In genomic region chr14:11157741-11158140, GRCm38 (mm10) we compare ENCODE assay signal across 24 mouse cellular contexts.
"Had no signal": no experiment of that assay in that cellular context is flagged by ENCODE, and none has a peak within 500 bp of the region (broad histone marks: within the 10 kb centered on the region; RNA-seq: fewer than 3 reads in every experiment).

No protein-coding gene starts in this region.

- H3K9me3 ChIP-seq: limb, embryonic 12.5 days; limb, embryonic 15.5 days; liver, embryonic 12.5 days; liver, embryonic 15.5 days; midbrain, embryonic 12.5 days; midbrain, embryonic 15.5 days; neural tube, embryonic 12.5 days; neural tube, embryonic 15.5 days had no signal

- H3K27ac ChIP-seq: hindbrain, embryonic 14.5 days; hindbrain, postnatal 0 days; layer of hippocampus, adult 2 months; limb, embryonic 12.5 days; limb, embryonic 15.5 days; liver, embryonic 12.5 days; liver, embryonic 15.5 days; midbrain, embryonic 12.5 days; midbrain, embryonic 15.5 days; neural tube, embryonic 12.5 days; neural tube, embryonic 15.5 days; stomach, postnatal 0 days had no signal

- ATAC-seq: hindbrain, postnatal 0 days; liver, embryonic 12.5 days; midbrain, embryonic 15.5 days had no signal

- H3K4me1 ChIP-seq: liver, embryonic 12.5 days; liver, embryonic 15.5 days; midbrain, embryonic 12.5 days; neural tube, embryonic 12.5 days had no signal

- H3K4me3 ChIP-seq: layer of hippocampus, adult 2 months; limb, embryonic 12.5 days; limb, embryonic 15.5 days; liver, embryonic 12.5 days; liver, embryonic 15.5 days; midbrain, embryonic 12.5 days; midbrain, embryonic 15.5 days; neural tube, embryonic 12.5 days; neural tube, embryonic 15.5 days had no signal

- H3K36me3 ChIP-seq: limb, embryonic 12.5 days; limb, embryonic 15.5 days; liver, embryonic 12.5 days; liver, embryonic 15.5 days; midbrain, embryonic 12.5 days; midbrain, embryonic 15.5 days; neural tube, embryonic 12.5 days; neural tube, embryonic 15.5 days had no signal

- DNase-seq: layer of hippocampus, adult 9-11 months; layer of hippocampus, postnatal 36 days; left cerebral cortex, postnatal 4 days; lung, adult 2 months; lung, postnatal 14 days; lung, postnatal 4 days; right cerebral cortex, adult 18-20 months; right cerebral cortex, postnatal 14 days; right cerebral cortex, postnatal 4 days; thymus, adult 2 months; thymus, postnatal 14 days; thymus, postnatal 4 days had no signal

- H3K4me2 ChIP-seq: hindbrain, embryonic 14.5 days; limb, embryonic 12.5 days; limb, embryonic 15.5 days; liver, embryonic 12.5 days; liver, embryonic 15.5 days; midbrain, embryonic 12.5 days; midbrain, embryonic 15.5 days; neural tube, embryonic 12.5 days; neural tube, embryonic 15.5 days had no signal

- H3K27me3 ChIP-seq: limb, embryonic 12.5 days; limb, embryonic 15.5 days; liver, embryonic 12.5 days; liver, embryonic 15.5 days; midbrain, embryonic 12.5 days; midbrain, embryonic 15.5 days; neural tube, embryonic 12.5 days; neural tube, embryonic 15.5 days had no signal

- H3K9ac ChIP-seq: hindbrain, embryonic 14.5 days; limb, embryonic 12.5 days; limb, embryonic 15.5 days; liver, embryonic 12.5 days; liver, embryonic 15.5 days; midbrain, embryonic 12.5 days; midbrain, embryonic 15.5 days; neural tube, embryonic 12.5 days; neural tube, embryonic 15.5 days had no signal
